Mouse (Mus musculus) layer of hippocampus, postnatal 10 days (tissue): ENCODE measurements around the gene Sin3a. TPM values are rescaled to one million over a fixed set of nuclear protein-coding genes. Genes with fewer than 3 reads are reported as not detected.

Source experiments
- DNase-seq, 2 experiments: peaks; one replicate each; pipeline ENCODE4 v3.0.0; 2021; ENCODE audit warnings: low spot score in 2 of 2
- long read RNA-seq: library from polyadenylated mRNA; stranded (forward); transcript quantifications from one replicate; pipeline ENCODE4 v2.0.0, GENCODE M21; 2023
- total RNA-seq, 2 experiments: library from RNA; stranded (reverse); gene quantifications; 2 replicates each; pipeline ENCODE4 v1.2.3; 2021

Gene Sin3a
- 10 to 100 TPM; 36.2 to 36.4 TPM for total RNA-seq
- long read RNA-seq, full-length matches to known transcripts: 2 of 11 reads
- long read RNA-seq, partial matches to known transcripts: 1 of 11 reads
- long read RNA-seq, other reads (novel, unspliced or antisense): 8 of 11 reads

DNA sequence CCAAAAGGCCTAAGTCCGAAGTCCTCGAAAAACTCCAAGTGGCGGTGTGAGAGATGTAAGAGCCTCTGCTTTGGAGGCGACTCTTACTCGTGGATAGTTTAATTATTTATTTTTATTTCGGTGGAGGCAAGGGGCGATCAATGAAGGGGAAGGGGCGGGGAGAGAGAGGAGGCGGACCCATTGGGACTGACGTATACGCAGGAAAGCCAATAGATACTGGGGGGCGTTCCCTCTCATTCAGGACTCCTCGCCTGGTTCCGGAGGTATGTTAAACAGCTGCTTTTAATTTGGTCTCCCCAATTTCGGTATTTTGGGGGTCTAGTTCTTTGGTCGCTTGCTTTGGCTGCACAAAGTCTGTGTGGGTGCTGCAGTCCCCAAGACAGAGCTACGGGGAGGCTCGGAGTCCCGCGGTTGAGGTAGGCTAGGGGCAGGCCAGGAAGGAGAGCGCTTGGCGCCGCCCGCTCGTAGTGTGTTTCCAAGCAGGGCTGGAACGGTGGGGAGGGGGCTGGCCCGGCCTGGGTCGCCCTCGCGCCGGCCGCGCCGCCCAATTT, at the start of gene Sin3a:
Gene Sin3a, plus strand, starts transcription at position 240 of the 551 bp plus-strand sequence.
- peak; percentile 60 to 72 for DNase-seq

DNA sequence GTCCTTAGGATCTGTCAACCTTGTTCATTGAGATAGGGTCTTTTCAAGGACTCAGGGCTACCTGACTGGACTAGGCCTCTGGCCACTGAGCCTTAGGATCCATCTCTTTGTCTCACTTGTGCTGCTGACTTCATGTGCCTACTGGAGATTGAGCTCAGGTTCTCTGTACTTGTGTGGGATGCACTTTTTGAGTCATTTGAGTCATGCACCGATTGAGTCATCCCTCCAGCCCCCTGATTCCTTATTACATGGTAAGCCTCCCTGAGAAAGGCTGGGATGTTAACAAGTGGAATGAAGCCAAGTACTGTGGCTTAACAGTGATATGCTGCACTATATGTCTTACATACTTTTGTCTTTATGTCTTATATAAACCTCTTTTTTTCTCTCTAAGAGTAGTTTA, 40.1 kb upstream of the Sin3a start:
- no peak for DNase-seq

DNA sequence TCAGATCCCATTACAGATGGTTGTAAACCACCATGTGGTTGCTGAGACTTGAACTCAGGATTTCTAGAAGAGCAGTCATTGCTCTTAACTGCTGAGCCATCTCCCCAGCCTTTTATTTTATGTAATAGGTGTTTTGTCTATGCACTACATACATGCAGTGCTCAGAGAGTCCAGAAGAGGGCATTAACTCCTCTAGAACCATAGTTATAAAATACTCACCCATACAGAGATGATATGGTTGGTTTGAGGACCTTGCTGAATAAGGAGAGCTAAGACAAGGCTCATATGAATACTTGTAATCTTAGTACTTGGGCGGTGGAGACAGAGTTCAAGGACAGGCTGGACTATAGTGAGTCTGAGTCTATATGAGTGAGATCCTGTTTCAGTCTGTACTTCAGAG, 15.6 kb upstream of the Sin3a start:
- DNase-seq: peak; percentile 28 to 53

DNA sequence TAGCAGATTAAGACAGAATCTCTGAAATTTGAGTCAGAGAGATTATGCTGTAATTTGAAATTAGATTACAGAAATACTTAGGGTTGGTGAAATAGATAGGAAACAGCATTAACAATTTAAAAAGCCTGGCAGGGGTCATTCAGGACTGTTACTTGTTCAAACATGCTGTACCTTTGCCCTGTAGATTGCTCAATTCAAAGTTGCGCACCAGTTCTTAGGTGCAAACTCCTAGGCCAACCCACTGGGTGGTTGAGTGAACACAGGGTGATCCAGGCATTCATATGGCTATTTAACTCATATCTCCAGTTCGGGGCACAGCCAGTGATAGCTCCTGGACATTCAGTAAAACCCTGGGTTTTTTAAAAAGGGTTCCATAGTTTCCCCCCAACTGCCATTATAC, 7.7 kb upstream of the Sin3a start:
- DNase-seq: no peak

DNA sequence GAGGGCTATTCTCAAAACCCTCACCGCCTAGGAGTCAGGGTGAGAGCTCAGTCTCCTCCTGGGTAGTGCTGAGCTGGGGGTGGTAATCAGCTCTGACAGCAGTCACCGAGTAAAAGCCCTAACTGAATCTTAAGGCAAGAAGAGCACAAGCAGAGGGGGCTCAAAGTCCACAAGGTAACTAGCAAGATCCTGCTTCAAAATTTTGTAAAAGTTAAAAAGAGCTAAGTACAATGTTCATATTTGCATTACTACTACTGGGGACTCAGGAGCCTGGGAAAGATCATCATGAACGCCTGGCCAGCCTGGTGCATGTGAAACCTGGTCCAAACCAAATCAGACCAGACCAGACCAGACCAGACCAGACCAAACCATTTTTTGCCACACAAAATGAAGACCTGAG, 3.6 kb upstream of the Sin3a start:
- no peak for DNase-seq

DNA sequence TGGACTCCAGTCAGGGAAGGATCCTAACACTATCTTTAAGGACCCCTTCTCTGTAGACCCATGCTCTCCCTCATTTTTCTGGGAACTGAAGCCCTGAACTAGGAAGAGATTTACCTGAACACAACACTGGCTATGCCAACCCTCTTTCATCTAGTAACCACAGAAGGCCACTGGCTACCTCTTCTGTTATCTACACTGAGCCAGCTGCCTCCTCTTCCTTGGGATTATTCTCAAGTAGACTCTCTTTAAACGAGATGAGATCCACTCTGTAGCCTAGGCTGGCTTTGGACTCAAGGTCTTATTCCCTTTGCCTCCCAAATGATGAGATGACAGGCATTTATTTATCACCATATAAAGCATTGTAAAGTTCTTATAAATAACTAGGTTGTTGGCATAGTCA, 1.6 kb upstream of the Sin3a start:
- DNase-seq: no peak

DNA sequence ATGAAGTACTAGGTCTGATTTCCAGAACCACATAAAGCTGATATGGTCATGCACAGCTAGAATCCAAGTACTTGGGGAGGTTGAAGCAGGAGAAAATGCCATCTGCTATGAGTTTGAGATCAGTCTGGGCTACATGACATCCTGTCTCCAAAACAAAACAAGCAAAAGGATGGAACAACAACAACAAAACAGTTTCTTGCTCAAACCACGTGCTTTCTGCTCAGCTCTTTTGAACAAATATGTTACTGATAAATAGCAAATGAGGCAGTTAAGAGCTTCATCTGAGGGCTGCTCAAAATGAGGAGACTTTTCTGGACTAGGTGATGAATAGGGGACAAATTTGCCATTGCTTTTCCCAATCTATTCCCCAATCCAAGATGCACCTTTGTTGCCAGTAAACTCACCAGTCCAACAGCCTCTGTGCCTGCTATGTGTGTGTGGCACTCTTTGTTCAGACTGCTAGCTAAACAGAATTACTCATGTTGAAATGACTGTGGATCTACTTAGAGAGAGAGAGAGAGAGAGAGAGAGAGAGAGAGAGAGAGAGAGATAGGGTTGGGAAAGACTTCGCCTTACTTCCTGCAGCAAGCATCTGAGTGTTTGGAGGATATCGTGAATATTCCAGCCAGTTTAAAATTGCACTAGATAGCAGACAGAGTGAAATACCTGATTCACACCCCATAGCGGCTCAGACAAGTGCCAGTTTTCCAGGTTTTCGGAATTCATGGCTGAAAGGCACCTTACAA, 867 bp upstream of the Sin3a start:
- DNase-seq: no peak

DNA sequence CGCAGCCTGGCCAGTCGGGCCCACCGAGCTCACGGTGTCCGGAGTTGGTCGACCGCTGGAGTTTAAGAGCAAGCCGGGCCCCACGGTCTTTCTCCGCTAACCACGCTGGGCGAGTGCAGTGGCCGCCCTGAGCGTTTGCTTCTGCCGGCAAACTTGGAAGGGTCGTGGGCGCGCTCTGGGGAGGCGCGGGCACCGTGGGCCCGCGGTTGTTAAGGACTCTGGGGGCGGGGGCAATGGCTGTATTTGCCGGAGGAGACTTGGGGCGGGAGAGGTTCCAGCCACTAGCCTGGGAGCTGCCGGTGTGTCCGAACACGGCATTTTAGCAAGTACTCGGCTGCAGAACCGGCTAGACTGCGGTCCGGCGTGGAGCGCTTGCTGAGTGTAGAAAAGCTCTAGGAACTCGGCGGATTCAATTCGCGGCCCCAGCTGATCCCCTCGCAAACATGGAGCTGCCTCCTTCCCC, 717 bp downstream of the Sin3a start:
- no peak for DNase-seq

DNA sequence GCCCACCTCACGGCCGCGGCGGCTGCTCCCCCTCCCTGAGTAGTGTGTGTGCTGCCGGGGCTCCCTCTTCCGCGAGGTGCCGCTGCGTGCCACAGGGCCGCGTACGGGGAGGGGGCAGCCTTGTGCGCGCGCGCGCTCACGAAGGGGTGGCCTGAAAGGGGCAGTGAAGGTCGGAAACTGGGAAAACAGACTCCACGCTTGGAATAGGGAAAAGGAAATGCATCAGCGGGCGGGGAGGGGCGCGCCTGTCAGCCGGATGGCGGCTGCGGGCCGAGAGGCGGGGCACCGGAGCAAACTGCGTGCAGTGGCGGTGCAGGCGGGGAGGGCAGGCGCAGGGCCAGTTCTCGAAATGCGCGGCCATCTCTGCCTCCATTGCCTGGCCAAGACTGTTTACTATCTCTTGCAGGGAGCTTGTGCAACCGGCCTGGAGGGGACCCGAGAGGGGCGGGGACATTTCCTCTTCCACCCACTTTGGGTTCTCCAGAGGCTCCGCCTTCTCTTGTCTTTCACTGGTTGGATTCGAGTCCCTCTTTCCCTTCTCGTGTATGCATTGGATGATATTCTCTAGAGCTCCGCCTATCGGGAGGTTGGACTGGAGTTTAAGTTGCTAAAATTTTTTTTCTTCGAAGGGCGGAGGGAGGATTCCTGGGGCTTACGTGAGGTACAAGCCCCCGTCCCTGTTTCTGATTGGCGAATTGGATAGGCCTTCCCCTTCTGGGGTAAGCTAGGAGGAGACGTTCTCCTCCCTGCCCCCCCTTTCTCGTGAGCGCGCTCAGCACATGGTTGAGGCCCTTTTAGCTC, 1.3 kb downstream of the Sin3a start:
- DNase-seq: peak; percentile 91 to 94

DNA sequence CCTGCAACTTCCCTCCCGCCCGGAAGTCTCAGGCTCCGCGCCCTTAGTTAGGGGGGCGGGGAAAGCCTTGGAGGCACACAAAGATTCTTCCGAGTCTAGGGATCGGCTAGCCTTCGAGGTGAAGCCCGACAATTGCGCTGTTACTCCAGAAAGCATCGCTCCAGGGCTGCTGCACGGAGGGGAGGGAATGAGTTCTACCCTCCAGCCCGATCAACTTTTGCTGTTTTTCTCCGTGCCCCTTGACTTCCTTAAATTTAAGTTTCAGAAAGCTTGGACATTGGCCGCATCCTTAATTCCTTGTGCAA, 1.9 kb downstream of the Sin3a start:
- no peak for DNase-seq

DNA sequence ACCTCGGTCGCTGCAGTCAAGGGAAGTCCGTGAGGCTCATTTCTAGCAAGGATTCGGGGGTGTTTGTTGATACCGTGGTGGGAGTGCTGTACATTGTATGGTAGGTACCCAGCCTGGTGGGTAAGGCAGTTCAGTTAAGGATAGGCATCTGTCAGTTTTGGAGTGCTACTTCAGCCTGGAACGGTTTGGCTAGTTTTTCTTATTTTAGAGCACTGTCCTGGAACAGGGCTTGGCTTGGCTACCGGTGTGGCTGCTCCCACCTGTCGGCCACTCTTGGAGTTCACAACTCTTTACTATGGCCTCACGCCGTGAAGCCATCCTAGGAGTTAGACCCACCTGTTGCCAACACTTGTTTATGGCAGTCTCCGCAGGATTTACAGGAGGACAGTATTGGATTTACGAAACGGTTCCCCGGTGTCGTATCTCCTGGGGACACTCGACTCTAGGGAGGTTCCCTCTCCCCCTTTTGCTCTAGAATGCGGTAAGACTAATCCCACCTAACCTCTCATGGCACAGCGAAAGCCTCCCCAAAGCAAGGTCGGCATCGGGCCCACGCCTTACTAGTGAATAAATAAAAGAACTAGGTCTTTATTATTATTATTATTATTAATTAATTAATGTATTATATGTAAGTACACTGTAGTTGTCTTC, 2.5 kb downstream of the Sin3a start:
- peak; percentile 9 to 35 for DNase-seq

DNA sequence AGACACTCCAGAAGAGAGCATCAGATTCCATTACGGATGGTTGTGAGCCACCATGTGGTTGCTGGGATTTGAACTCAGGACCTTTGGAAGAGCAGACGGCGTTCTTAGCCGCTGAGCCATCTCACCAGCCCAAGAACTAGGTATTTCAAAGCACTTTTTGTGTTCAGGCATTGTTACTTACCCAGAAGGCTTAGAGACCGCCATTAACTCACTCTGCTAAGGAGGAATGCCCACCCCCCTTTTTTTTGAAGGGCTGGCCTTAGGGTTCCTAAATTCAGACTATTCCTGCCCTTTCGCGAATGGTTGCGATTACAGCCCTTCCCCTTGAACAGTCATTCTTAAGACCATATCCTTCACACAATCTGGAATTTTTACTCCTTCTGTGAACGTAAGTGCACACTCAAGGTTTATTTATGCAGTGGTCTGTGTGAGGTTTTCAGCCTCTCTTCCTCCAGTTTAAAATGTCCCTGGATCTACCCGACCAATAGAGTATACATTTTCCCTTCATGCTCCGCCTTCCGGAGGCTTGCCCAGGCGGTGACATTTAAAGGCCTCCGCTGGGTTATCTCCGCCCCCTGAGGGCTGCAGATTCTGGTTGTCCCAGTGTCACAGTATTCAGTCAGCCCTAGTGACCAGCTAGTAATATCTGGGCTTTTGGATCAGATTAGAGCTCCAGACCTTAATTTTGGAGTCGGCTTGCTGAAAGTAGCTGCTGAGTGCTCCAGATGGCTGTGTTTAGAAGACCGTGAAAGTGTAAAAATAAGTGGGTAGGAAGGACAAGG, 3.2 kb downstream of the Sin3a start:
- peak; percentile 10 to 60 for DNase-seq

DNA sequence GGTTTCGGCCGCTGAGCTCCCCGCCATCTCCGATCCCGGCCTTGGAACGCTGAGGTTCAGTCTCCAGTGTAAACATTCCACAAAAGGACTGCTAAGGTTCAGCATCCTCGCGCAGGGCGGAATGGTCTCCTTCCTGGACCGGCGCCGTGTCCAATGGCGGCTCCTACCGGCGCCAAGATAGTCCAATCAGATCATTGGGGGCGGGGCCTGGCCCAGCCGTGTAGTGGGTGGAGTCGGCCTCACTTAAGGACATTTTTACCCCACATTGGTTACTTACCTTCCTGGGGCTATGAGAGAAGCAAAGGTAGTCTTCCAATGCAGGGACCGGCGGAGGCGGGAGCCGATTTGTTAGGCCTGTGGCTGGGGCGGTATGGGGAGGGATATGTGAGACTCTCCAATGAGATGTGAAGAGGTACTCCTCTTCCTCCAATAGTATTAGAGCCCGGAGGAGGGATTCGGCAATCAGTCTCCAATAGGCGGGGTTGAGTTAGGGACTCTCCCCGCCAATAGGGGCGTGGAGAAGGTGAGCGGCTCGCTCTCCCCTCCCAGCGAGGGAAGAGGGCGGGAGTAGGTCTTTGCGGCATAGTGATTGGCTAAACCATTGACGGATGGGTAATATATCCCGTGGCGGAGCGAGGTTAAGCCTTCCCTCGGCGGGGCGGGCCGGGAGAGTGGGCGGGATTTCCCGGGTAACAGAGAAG, 4.0 kb downstream of the Sin3a start:
- peak; percentile 98 for DNase-seq

DNA sequence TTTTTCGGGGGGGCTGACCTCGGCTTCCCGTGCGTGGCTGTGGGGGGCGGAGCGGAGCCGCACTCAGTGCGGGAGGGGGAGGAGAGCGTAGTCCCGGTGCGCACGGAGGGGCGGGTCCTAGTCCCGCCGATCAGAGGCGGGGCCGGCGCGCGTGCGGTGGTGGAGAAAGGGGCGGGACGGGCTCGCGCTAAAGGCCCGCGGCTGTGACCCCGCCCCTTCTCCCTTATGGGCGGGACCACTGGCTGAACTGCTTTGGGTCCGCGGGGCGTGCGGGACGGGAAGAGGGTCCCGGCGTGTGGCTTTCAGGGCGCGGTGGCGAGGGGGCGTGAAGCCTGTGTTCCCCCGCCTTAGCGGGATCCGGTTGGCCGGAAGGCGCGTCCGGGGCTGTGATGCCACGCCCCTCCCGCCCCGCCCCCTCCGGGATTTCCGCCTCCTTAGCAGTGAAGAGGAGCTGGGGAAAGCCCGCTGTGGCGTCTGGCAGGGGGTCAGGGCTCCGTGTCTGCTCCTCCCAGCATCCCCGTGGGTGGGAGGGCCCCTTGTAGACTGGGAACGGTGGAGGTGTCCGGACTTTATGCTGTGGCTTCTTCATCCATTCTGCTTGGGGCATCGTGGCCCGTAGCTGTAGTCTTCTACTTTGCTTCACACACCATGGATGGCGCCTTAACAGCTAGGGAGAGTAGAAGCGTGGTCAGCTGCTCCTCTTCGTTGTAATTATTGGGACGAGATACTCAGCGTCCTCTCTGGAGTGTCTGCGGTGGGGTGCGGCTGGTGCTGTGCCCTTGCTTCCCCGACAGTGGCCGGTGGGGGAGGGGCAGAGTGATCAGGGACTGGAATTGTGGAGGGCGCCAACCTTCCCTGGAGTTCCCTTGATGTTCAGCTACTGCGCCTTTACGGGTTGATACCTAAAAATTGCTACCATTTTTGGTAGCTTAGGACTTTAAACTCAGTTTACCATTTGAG, 5.1 kb downstream of the Sin3a start:
- peak; percentile 80 to 91 for DNase-seq

DNA sequence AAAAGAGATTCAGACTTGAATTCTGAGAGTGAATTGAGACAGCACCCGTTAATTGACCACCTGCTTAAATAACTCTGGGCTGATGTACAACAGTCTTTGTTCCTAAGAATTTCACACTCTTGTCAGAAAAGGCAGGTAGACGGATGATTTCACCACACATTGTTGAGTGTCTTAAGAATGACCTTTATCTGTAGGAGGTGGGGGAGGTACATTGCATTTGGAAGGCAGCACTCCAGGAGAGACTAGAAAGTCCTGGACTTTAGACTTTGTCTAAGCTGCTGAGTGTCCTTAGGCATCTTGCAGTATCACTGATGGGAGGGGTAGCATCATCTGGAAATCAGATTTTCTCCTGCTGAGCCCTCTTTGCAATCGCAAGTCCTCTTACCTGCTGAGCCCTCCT, 10.4 kb downstream of the Sin3a start:
- no peak for DNase-seq

DNA sequence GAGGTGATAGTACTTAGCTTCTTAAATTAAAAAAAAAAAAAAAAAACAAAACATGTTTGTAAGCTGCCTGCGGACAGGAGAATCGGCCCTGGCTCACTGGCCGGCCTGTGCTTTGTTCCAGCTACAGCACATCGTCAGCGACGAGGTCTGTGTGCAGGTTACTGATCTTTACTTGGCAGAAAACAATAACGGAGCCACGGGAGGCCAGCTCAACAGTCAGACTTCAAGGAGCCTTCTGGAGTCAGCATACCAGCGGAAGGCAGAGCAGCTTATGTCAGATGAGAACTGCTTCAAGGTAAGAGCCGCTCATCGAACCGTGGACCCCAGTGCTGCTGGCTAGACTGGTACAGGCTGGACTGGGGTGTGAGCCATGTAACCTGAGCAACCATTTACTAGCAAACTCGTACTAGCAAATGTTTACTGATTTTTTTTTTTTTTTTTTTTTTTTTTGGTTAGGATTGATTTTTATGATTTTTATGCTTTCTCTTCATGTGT, 45.5 kb downstream of the Sin3a start:
- no peak for DNase-seq

DNA sequence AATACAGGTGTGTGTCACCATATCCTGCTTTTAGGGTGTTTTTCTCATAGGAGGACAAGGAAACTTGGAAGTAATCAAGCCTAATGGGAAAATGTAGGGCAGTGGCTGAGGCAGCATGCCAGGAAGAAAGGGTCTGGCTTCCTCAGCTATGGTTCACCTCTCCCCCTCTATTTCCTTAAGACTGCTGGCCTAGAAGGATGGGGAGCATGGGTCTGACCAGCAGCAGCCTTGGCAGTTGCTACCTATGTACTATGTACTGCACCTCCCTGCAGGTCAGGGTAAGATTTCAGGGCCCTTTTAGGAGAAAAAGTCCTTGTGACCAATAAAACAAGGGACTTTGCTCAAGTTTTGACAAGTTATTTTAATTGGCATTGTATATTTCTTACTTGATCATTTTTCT, 57.8 kb downstream of the Sin3a start:
- no peak for DNase-seq

DNA sequence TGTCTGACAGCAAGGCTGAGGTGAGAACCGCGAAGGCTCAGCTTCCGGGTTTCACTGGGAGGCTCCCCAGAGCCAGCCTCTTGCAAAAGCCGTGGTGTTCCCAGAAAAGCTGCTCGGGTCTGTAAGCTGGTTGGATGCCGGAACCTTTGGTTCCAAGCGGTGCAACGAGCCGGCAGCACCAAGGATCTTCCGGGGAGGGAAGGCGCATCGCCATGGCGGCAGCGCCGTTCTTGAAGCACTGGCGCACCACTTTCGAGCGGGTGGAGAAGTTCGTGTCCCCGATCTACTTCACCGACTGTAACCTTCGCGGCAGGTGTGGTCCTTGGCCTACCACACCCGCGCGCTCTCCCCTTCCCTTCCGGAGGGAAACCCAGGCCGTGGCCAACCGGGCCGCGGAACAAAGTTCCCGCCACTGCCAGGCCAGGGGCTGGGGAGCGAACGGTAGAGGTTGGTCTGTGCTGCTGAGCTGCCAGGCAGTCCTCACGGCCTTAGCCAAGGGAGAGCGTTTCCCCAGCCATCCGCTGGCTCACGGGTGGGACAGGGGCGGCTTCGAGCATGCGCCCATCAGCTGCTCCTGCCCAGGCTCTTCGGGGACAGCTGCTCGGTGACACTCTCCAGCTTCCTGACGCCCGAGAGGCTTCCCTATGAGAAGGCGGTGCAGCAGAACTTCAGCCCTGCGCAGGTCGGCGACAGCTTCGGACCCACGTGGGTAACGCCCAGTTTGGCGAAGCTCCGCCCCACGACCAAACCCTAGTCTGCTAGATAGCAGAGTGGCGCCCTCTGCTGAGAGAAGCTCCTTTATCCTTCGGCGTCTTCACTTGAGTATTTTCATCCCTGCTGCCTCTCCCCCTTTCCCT, 59.0 kb downstream of the Sin3a start, which contains the start of gene Man2c1:
Gene Man2c1, plus strand, starts transcription at position 114 of the 857 bp plus-strand sequence.
- peak; percentile 93 to 95 for DNase-seq
